Mouse (Mus musculus) lung, embryonic 16.5 days (tissue): ENCODE results near the gene Slbp. TPM values are rescaled to one million over a fixed set of nuclear protein-coding genes. Genes with fewer than 3 reads are reported as not detected.

Source experiments
- ATAC-seq: fragments of 200-750 bp; cut with Nextera tagmentation; 2 replicates; pipeline ENCODE4 v1.8.0; 2017; ENCODE audit warnings: low read depth, mild to moderate bottlenecking, moderate library complexity
- H3K27ac ChIP-seq: fragments of 300-500 bp; sonication (generic); 2 replicates; pipeline ENCODE4 v1.5.1; 2014; ENCODE audit warnings: mild to moderate bottlenecking, control low read depth, low read length
- H3K27me3 ChIP-seq: fragments of 300-500 bp; sonication (generic); 2 replicates; pipeline ENCODE4 v1.6.1; 2014; ENCODE audit warnings: low read depth, low read length, mixed read lengths; ENCODE audit not compliant: control insufficient read depth, insufficient read depth
- H3K36me3 ChIP-seq: fragments of 300-500 bp; sonication (generic); 2 replicates; pipeline ENCODE4 v1.6.1; 2014; ENCODE audit warnings: low read length; ENCODE audit not compliant: control insufficient read depth, insufficient read depth
- H3K4me1 ChIP-seq: fragments of 300-500 bp; sonication (generic); replicated peaks from 2 replicates; pipeline ENCODE4 v1.6.1; 2014; ENCODE audit warnings: low read length, mixed read lengths; ENCODE audit not compliant: control insufficient read depth, insufficient read depth
- H3K4me2 ChIP-seq: fragments of 300-500 bp; sonication (generic); 2 replicates; pipeline ENCODE4 v1.6.1; 2014; ENCODE audit warnings: low read depth, low read length, control low read depth
- H3K4me3 ChIP-seq: fragments of 300-500 bp; sonication (generic); 2 replicates; pipeline ENCODE4 v1.5.1; 2014; ENCODE audit warnings: mild to moderate bottlenecking, low read length, control low read depth
- H3K9ac ChIP-seq: fragments of 300-500 bp; sonication (generic); 2 replicates; pipeline ENCODE4 v1.6.1; 2014; ENCODE audit warnings: low read length, control low read depth
- H3K9me3 ChIP-seq: fragments of 300-500 bp; sonication (generic); 2 replicates; pipeline ENCODE4 v1.6.1; 2016; ENCODE audit warnings: low read length; ENCODE audit not compliant: control insufficient read depth
- WGBS: fragments of 180-500 bp; shearing (Covaris S2); extraction: QIAGEN DNeasy Blood & Tissue Kit; methylation state at CpG from one replicate; pipeline ENCODE4 v1.1.7; 2014; 5-methylcytosine and 5-hydroxymethylcytosine counted together
- polyA plus RNA-seq: library from polyadenylated mRNA; unstranded; fragments of >200 nt; fragmentation: Nextera tagmentation; extraction: Ambion mirVana; gene quantifications from 2 replicates; pipeline ENCODE4 v1.2.1, GENCODE M21; 2015

Slbp gene
- polyA plus RNA-seq, 1 experiment from 2014 or later = 259 TPM

- Histone ChIP-seq H3K27me3 (no peaks in the 10 kb centered on the region), H3K4me2 (no peak overlapping the region), H3K36me3 (peaks cover 43% of the 10 kb centered on the region), H3K9me3 (no peaks in the 10 kb centered on the region), H3K4me3 (no peak overlapping the region), H3K4me1 (no peaks in the 10 kb centered on the region), H3K9ac (no peak overlapping the region), H3K27ac (no peak overlapping the region)
- 35% methylated on average over 3 of the region's 3 CpGs for WGBS
- ATAC-seq = no peak
Measured at GRCm38 (mm10) chr5:33640652-33641051, 11.7 kb downstream of the Slbp start.

DNA sequence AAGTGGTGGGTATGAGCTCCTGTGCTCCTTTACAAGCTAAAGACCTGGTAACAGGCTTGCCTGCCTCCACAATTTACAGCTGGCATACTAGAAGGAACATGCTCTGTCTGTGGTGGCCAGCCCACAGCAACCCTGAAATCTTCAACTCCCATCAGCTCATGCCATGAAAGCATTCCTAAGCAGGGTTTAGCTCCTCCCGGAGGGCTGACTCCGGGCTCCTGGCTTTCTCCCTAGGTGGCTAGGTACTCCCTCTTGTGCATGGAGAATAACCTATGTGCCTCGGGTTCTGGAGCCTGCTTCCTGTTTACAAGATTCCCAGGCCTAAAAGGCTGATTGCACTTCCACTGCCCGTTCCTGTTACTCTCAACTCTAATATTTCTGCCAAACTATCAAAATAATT lies 13.5 kb downstream of the Slbp start:
- peak; percentile 28; the same call in 1 of the 2 replicates for ATAC-seq
- Histone ChIP-seq H3K4me3 (no peak overlapping the region), H3K9me3 (no peaks in the 10 kb centered on the region), H3K36me3 (peaks cover 34% of the 10 kb centered on the region), H3K27me3 (no peaks in the 10 kb centered on the region), H3K9ac (no peak overlapping the region), H3K4me2 (no peak overlapping the region), H3K4me1 (no peaks in the 10 kb centered on the region), H3K27ac (no peak overlapping the region)
- WGBS = 35% methylated on average over 4 of the region's 4 CpGs

DNA sequence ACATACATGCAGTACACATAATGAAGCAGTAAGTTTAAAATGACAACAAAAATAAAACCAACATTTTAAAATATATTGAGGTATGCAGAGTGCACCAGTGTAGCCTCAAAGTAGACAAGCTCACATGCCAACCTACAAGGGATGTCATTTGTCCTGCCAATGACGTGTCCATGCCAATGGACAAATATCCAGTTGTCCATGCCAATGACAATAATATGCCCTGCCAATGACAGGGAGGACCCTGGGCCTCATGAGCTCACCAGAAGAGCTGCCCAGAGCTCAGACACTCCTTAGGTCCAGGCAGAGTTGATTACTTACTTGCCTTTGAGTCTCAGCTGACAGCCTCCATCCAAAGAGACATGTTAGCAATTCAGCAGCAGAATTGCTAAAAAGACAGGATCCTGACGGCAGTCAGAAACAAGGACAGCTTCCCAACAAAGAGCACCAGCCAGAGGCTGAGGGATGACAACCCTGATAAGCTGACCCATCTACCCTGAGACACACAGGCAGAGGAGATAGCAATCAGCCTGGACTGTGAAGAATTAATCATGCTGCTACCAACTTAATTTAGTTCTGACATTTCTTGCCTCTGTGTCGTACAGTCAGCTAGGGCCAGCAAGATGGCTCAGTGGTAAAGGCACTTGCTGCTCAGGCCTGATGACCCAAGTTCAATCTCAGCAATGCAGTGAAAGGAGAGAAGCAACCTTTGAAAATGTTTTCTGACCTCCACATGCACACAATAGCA lies 14.6 kb downstream of the Slbp start:
- Histone ChIP-seq H3K4me2 (no peak overlapping the region), H3K4me1 (no peaks in the 10 kb centered on the region), H3K9me3 (no peaks in the 10 kb centered on the region), H3K9ac (no peak overlapping the region), H3K27me3 (no peaks in the 10 kb centered on the region), H3K4me3 (no peak overlapping the region), H3K27ac (no peak overlapping the region), H3K36me3 (peaks cover 25% of the 10 kb centered on the region)
- ATAC-seq = no peak
- 77% methylated on average over 3 of the region's 3 CpGs for WGBS

DNA sequence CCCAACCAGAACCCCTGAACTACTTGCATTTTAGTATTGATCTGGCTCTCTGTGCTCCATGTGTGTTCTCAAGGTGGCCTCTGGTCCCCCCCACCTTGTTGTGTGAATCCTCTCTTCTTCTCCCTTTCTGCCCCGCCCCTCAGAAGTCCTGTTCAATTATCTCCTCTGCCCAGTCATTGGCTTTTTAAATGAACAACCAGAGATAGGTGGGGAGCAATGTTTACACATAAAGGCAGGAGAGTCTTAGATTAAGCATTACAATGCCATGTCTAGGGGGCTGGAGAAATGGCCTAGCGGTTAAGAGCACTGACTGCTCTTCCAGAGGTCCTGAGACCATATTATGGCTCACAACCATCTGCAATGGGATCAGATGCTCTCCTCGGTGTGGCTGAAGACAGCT lies 17.0 kb downstream of the Slbp start:
- Histone ChIP-seq H3K4me1 (no peaks in the 10 kb centered on the region), H3K4me2 (no peak overlapping the region), H3K4me3 (no peak overlapping the region), H3K27me3 (no peaks in the 10 kb centered on the region), H3K9me3 (no peaks in the 10 kb centered on the region), H3K27ac (no peak overlapping the region), H3K9ac (no peak overlapping the region), H3K36me3 (peaks cover 11% of the 10 kb centered on the region)
- no peak for ATAC-seq
- WGBS = 89% methylated on average over 3 of the region's 3 CpGs

GRCm38 (mm10) chr5:33632526-33632925 lies 19.8 kb downstream of the Slbp start:
- Histone ChIP-seq H3K36me3 (peaks cover under 1% of the 10 kb centered on the region; the same call in 1 of the 2 replicates), H3K9ac (no peak overlapping the region), H3K4me1 (peaks cover 10% of the 10 kb centered on the region), H3K9me3 (no peaks in the 10 kb centered on the region), H3K27me3 (no peaks in the 10 kb centered on the region), H3K4me2 (no peak overlapping the region), H3K4me3 (no peak overlapping the region), H3K27ac (no peak overlapping the region)
- WGBS = 84% methylated on average over 1 of the region's 1 CpGs
- no peak for ATAC-seq

DNA sequence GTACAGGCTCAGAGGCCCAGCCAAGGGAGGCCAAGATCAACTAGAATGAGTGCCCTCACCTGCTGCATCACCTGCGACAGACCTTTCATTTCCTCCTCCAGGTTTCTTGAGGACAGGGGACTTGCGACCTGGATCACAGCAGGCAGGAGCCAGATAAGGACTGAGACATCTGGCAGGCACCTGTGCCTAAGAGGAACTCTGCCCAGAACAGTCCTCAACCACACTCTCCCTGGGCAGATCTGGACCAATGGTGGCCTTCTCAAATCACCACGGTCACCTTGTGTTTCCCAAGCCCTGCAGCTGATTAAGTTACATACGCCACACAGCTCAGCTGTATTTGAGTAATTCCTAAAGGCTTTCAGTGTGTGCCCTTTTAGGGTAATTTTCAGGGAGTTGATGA lies 21.8 kb downstream of the Slbp start:
- Histone ChIP-seq H3K4me1 (peaks cover 10% of the 10 kb centered on the region), H3K4me3 (no peak overlapping the region), H3K27ac (no peak overlapping the region), H3K9ac (no peak overlapping the region), H3K4me2 (peak overlapping the region; percentile 71; the same call in 1 of the 2 replicates), H3K9me3 (no peaks in the 10 kb centered on the region), H3K27me3 (no peaks in the 10 kb centered on the region), H3K36me3 (no peaks in the 10 kb centered on the region)
- no peak for ATAC-seq
- 51% methylated on average over 4 of the region's 4 CpGs for WGBS

DNA sequence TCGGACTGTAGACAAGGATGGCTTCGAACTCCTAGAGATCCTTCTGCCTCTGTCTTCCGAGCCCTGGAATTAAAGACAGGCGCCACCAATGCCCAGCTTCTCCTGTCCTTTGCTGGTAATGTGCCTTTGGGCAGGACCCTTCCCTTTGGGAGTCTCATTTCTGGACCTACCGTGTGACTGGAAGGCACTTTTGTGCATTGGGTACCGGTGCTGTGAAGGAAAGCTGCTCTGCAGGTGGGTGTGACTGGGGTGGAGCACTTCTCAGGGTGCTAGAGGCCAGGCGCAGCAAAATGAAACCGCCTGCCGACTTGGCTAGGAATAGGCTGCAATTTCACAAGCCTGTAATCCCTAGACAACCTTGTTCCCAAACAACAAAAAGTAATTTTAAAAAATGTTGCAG lies 22.3 kb downstream of the Slbp start:
- H3K36me3 ChIP-seq = no peaks in the 10 kb centered on the region
- H3K4me1 ChIP-seq = peaks cover 10% of the 10 kb centered on the region
- peak overlapping the region; percentile 81 for H3K4me3 ChIP-seq
- H3K9me3 ChIP-seq = no peaks in the 10 kb centered on the region
- WGBS = 2% methylated on average over 9 of the region's 9 CpGs
- peak; percentile 43 for ATAC-seq
- peak overlapping the region; percentile 71 for H3K4me2 ChIP-seq
- H3K27ac ChIP-seq = peak overlapping the region; percentile 43
- H3K27me3 ChIP-seq = no peaks in the 10 kb centered on the region
- H3K9ac ChIP-seq = peak overlapping the region; percentile 61

- H3K27me3 ChIP-seq = no peaks in the 10 kb centered on the region
- H3K4me2 ChIP-seq = peak within 1 kb of the TSS; percentile 85
- no peaks in the 10 kb centered on the region for H3K36me3 ChIP-seq
- H3K9me3 ChIP-seq = no peaks in the 10 kb centered on the region
- peak within 1 kb of the TSS; percentile 81 for H3K4me3 ChIP-seq
- H3K27ac ChIP-seq = peak within 1 kb of the TSS; percentile 86
- peak; percentile 99 for ATAC-seq
- peak within 1 kb of the TSS; percentile 88 for H3K9ac ChIP-seq
- under 1% methylated on average over 96 of the region's 99 CpGs for WGBS
- peaks cover 10% of the 10 kb centered on the region for H3K4me1 ChIP-seq
Measured at GRCm38 (mm10) chr5:33629301-33629987, 22.9 kb downstream of the Slbp start, which contains the start of the genes Fam53a and Gm9903. Fam53a (minus strand) TSS chr5:33629635. Gm9903 (plus strand) TSS chr5:33629925.

GRCm38 (mm10) chr5:33628820-33629300 lies 23.5 kb downstream of the Slbp start:
- under 1% methylated on average over 23 of the region's 24 CpGs for WGBS
- peak overlapping the region; percentile 88 for H3K9ac ChIP-seq
- peak; percentile 37; the same call in 1 of the 2 replicates for ATAC-seq
- H3K4me3 ChIP-seq = peak overlapping the region; percentile 81
- no peaks in the 10 kb centered on the region for H3K9me3 ChIP-seq
- H3K27me3 ChIP-seq = no peaks in the 10 kb centered on the region
- H3K27ac ChIP-seq = peak overlapping the region; percentile 86
- H3K4me1 ChIP-seq = peaks cover 10% of the 10 kb centered on the region
- H3K4me2 ChIP-seq = peak overlapping the region; percentile 85
- H3K36me3 ChIP-seq = no peaks in the 10 kb centered on the region
